Mouse (Mus musculus) CH12.LX (cell line): ENCODE measurements around the gene Pnpla2. TPM values are rescaled to one million over a fixed set of nuclear protein-coding genes. Genes with fewer than 3 reads are reported as not detected.

Experiments used
- DNase-seq: peaks from one replicate; pipeline ENCODE4 v3.0.0-alpha.2; 2013; ENCODE audit errors: extremely low read depth
- H3K27ac ChIP-seq: 2 replicates; pipeline ENCODE4 v1.5.1; 2012; ENCODE audit warnings: low read depth, mild to moderate bottlenecking, control low read depth, moderate library complexity; ENCODE audit not compliant: insufficient read depth
- H3K27me3 ChIP-seq: replicated peaks from 2 replicates; pipeline ENCODE3; 2012; ENCODE audit warnings: inconsistent platforms
- H3K36me3 ChIP-seq, 2 experiments: replicated peaks in 1 of 2; 2 replicates each; pipeline versions ENCODE3 to v1.6.1; 2012; ENCODE audit warnings: inconsistent platforms in 1 of 2, low read length in 1 of 2, mild to moderate bottlenecking in 1 of 2, mixed read lengths in 1 of 2, moderate library complexity in 1 of 2; ENCODE audit not compliant: control insufficient read depth in 1 of 2, insufficient read depth in 1 of 2
- H3K4me1 ChIP-seq, 2 experiments: 2 replicates each; pipeline ENCODE4 v1.6.1; 2012; ENCODE audit warnings: inconsistent platforms in 1 of 2, moderate library complexity in 1 of 2; ENCODE audit not compliant: insufficient read depth in 2 of 2, control insufficient read depth in 1 of 2
- H3K4me2 ChIP-seq: 2 replicates; pipeline ENCODE4 v1.6.1; 2012; ENCODE audit warnings: low read depth, mild to moderate bottlenecking, control low read depth; ENCODE audit not compliant: poor library complexity, insufficient read depth, severe bottlenecking
- H3K4me3 ChIP-seq, 3 experiments: fragments of 150-350 bp in 1 of 3; sonication (generic) in 1 of 3; replicated peaks in 1 of 3; 2 replicates each; pipeline versions ENCODE3 to v1.5.1; 2011 to 2012; ENCODE audit warnings: low read depth in 2 of 3, low read length in 2 of 3, mild to moderate bottlenecking in 2 of 3, moderate library complexity in 2 of 3, control low read depth in 1 of 3, improper control_type of control experiment in 1 of 3, inconsistent platforms in 1 of 3, mixed read lengths in 1 of 3; ENCODE audit not compliant: poor library complexity in 1 of 3
- H3K79me2 ChIP-seq: replicated peaks from 2 replicates; pipeline ENCODE4 v1.6.1; 2012; ENCODE audit warnings: mild to moderate bottlenecking, moderate library complexity; ENCODE audit not compliant: control insufficient read depth, poor library complexity, insufficient read depth, severe bottlenecking; ENCODE audit errors: extremely low read depth
- H3K9ac ChIP-seq: 2 replicates; pipeline ENCODE4 v1.6.1; 2012; ENCODE audit warnings: low read depth, mild to moderate bottlenecking, control low read depth, moderate library complexity; ENCODE audit not compliant: insufficient read depth
- H3K9me3 ChIP-seq: replicated peaks from 2 replicates; pipeline ENCODE3; 2012; ENCODE audit warnings: low read length, inconsistent platforms, mixed read lengths
- CHD1 ChIP-seq: IDR thresholded peaks from 2 replicates; pipeline ENCODE4 v1.6.1; 2012; ENCODE audit warnings: low read depth, low read length, improper control_type of control experiment, inconsistent platforms
- CHD2 ChIP-seq: IDR thresholded peaks from 2 replicates; pipeline ENCODE4 v1.6.1; 2011; ENCODE audit warnings: low read length, improper control_type of control experiment
- CTCF ChIP-seq, 2 experiments: IDR thresholded peaks in 1 of 2; conservative IDR thresholded peaks in 1 of 2; 2 replicates each; pipeline ENCODE4 v1.5.1; 2011 to 2012; ENCODE audit warnings: low read depth in 2 of 2, low read length in 2 of 2, improper control_type of control experiment in 1 of 2, inconsistent platforms in 1 of 2, mild to moderate bottlenecking in 1 of 2, moderate library complexity in 1 of 2
- E2F4 ChIP-seq: IDR thresholded peaks from 2 replicates; pipeline ENCODE4 v1.6.1; 2011; ENCODE audit warnings: low read depth, low read length, improper control_type of control experiment; ENCODE audit not compliant: insufficient replicate concordance
- ELF1 ChIP-seq: IDR thresholded peaks from 2 replicates; pipeline ENCODE4 v1.6.1; 2014; ENCODE audit warnings: low read depth, mild to moderate bottlenecking, inconsistent platforms, low read length, improper control_type of control experiment
- ETS1 ChIP-seq: conservative IDR thresholded peaks from 2 replicates; pipeline ENCODE4 v1.6.1; 2012; ENCODE audit warnings: low read depth, mild to moderate bottlenecking, inconsistent platforms, low read length, improper control_type of control experiment, moderate library complexity
- GABPA ChIP-seq: IDR thresholded peaks from 2 replicates; pipeline ENCODE4 v1.6.1; 2012; ENCODE audit warnings: low read depth, low read length, improper control_type of control experiment, inconsistent platforms; ENCODE audit not compliant: insufficient replicate concordance
- HCFC1 ChIP-seq: IDR thresholded peaks from 2 replicates; pipeline ENCODE4 v1.6.1; 2012; ENCODE audit warnings: low read depth, mild to moderate bottlenecking, inconsistent platforms, low read length, improper control_type of control experiment
- IRF4 ChIP-seq: IDR thresholded peaks from 2 replicates; pipeline ENCODE4 v1.6.1; 2014; ENCODE audit warnings: low read depth, mild to moderate bottlenecking, inconsistent platforms, low read length, improper control_type of control experiment
- JUND ChIP-seq: conservative IDR thresholded peaks from 2 replicates; pipeline ENCODE4 v1.6.1; 2011; ENCODE audit warnings: low read depth, low read length, improper control_type of control experiment
- KAT2A ChIP-seq: IDR thresholded peaks from 2 replicates; pipeline ENCODE4 v1.6.1; 2012; ENCODE audit warnings: low read length, improper control_type of control experiment, inconsistent platforms; ENCODE audit not compliant: insufficient replicate concordance
- MAX ChIP-seq: IDR thresholded peaks from 2 replicates; pipeline ENCODE4 v1.6.1; 2011; ENCODE audit warnings: low read length, improper control_type of control experiment
- MXI1 ChIP-seq: IDR thresholded peaks from 2 replicates; pipeline ENCODE4 v1.6.1; 2011; ENCODE audit warnings: mild to moderate bottlenecking, low read depth, low read length, improper control_type of control experiment
- NELFE ChIP-seq: IDR thresholded peaks from 2 replicates; pipeline ENCODE4 v1.6.1; 2011; ENCODE audit warnings: low read depth, low read length, improper control_type of control experiment
- NRF1 ChIP-seq: IDR thresholded peaks from 2 replicates; pipeline ENCODE4 v1.6.1; 2014; ENCODE audit warnings: low read depth, mild to moderate bottlenecking, inconsistent platforms, low read length, improper control_type of control experiment, moderate library complexity
- PAX5 ChIP-seq: IDR thresholded peaks from 2 replicates; pipeline ENCODE4 v1.6.1; 2012; ENCODE audit warnings: low read length, inconsistent platforms, mixed read lengths
- POLR2A ChIP-seq: IDR thresholded peaks from 2 replicates; pipeline ENCODE4 v1.6.1; 2011; ENCODE audit warnings: low read depth, mild to moderate bottlenecking, improper control_type of control experiment, low read length
- POLR2AphosphoS2 ChIP-seq: IDR thresholded peaks from 2 replicates; pipeline ENCODE4 v1.6.1; 2011; ENCODE audit warnings: low read depth, low read length, improper control_type of control experiment
- RAD21 ChIP-seq: IDR thresholded peaks from 2 replicates; pipeline ENCODE4 v1.6.1; 2011; ENCODE audit warnings: low read depth, mild to moderate bottlenecking, low read length, improper control_type of control experiment, moderate library complexity
- RCOR1 ChIP-seq: conservative IDR thresholded peaks from 2 replicates; pipeline ENCODE4 v1.6.1; 2012; ENCODE audit warnings: low read depth, mild to moderate bottlenecking, inconsistent platforms, low read length, improper control_type of control experiment
- SIN3A ChIP-seq: IDR thresholded peaks from 2 replicates; pipeline ENCODE4 v1.6.1; 2012; ENCODE audit warnings: low read length, improper control_type of control experiment, inconsistent platforms
- TBP ChIP-seq: conservative IDR thresholded peaks from 2 replicates; pipeline ENCODE4 v1.6.1; 2011; ENCODE audit warnings: low read depth, low read length, improper control_type of control experiment
- TCF12 ChIP-seq: IDR thresholded peaks from 2 replicates; pipeline ENCODE4 v1.6.1; 2014; ENCODE audit warnings: low read depth, mild to moderate bottlenecking, inconsistent platforms, low read length, improper control_type of control experiment
- UBTF ChIP-seq: IDR thresholded peaks from 2 replicates; pipeline ENCODE4 v1.6.1; 2012; ENCODE audit warnings: low read depth, mild to moderate bottlenecking, inconsistent platforms, low read length, improper control_type of control experiment, moderate library complexity
- USF2 ChIP-seq: conservative IDR thresholded peaks from 2 replicates; pipeline ENCODE4 v1.6.1; 2011; ENCODE audit warnings: low read depth, low read length, improper control_type of control experiment
- ZKSCAN1 ChIP-seq: IDR thresholded peaks from 2 replicates; pipeline ENCODE4 v1.6.1; 2012; ENCODE audit warnings: low read depth, inconsistent platforms, low read length, improper control_type of control experiment, borderline replicate concordance
- ZMIZ1 ChIP-seq: IDR thresholded peaks from 2 replicates; pipeline ENCODE4 v1.6.1; 2012; ENCODE audit warnings: low read depth, mild to moderate bottlenecking, inconsistent platforms, low read length, improper control_type of control experiment
- ZNF384 ChIP-seq: IDR thresholded peaks from 2 replicates; pipeline ENCODE4 v1.6.1; 2012; ENCODE audit warnings: low read depth, low read length, improper control_type of control experiment, inconsistent platforms
- dilution Hi-C: fragments of 300-500 bp; cut with MboI; formaldehyde crosslinking; loops from 2 replicates; pipeline ENCODE4 v1.14.3; 2020; ENCODE audit warnings: low sequenced_read_pairs; ENCODE audit not compliant: extremely low pct_unique_long_range_greater_than_20kb, extremely low pct_ligation_motif_present
- in situ Hi-C: fragments of 300-500 bp; cut with MboI; formaldehyde crosslinking; loops from 3 replicates; pipeline ENCODE4 v1.14.3; 2019; ENCODE audit warnings: low sequenced_read_pairs, low pct_ligation_motif_present, low pct_unique_long_range_greater_than_20kb, mixed read lengths
- polyA plus RNA-seq: library from polyadenylated mRNA; unstranded; fragments of >175 nt; gene quantifications from 2 replicates; pipeline ENCODE4 v1.2.1, GENCODE M21; 2012; ENCODE audit warnings: low read depth; ENCODE audit not compliant: insufficient read length
- total RNA-seq, 2 experiments: library from RNA; depleted of rRNA; stranded (reverse); fragments of 300-350 nt in 1 of 2; fragments of >200 nt in 1 of 2; gene quantifications; 2 replicates each; pipeline ENCODE4 v1.2.3; 2012 to 2014

Pnpla2 gene
- total RNA-seq (2012; rRNA removed) = 8.9 and 11.7 TPM in 2 replicates
- 1.5 and 2.8 TPM in 2 replicates for total RNA-seq (2014; rRNA removed)
- 25.3 and 29.6 TPM in 2 replicates for polyA plus RNA-seq

DNA sequence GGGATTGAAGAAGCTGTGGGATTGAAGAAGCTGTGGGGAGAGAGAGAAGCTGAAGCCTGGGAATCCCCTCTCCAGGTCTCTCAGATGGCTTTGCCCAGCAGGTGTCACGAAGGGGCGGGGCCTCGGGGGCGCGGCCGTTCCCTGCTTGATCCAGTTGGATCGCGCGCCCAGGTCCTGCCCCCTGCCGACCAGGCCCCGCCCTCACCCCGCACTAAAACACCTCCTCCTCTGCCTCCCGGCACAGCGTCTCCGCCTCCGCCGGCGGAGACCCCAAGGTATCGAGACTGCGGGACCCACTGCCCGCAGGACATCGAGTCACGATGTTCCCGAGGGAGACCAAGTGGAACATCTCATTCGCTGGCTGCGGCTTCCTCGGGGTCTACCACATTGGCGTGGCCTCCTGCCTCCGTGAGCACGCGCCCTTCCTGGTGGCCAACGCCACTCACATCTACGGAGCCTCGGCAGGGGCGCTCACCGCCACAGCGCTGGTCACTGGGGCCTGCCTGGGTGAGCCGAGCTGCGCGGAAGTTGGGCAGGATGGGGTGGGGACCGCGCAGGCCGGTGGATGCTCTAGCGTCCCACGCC is at the start of gene Pnpla2:
Gene Pnpla2 (plus strand): TSS at position 232 of the 585 bp plus-strand sequence.
- dilution Hi-C loops = no loop called here
- peak; percentile 91 for DNase-seq
- peak within 1 kb of the TSS; percentile 89 for H3K4me2 ChIP-seq
- no peak for TF ChIP-seq GABPA
- peak; percentile 63 for TF ChIP-seq HCFC1
- 0 out of 2 replicates have a peak, but pooled peaks have one; percentile 29 for TF ChIP-seq TBP
- no peak for TF ChIP-seq JUND
- peak; percentile 91 for TF ChIP-seq NELFE
- TF ChIP-seq KAT2A = 0 out of 2 replicates have a peak, but pooled peaks have one; percentile 12
- peak; percentile 98 for TF ChIP-seq UBTF
- TF ChIP-seq ELF1 = peak; percentile 71
- no peak for TF ChIP-seq ETS1
- TF ChIP-seq MAX = peak; percentile 56; the same call in 1 of the 2 replicates
- no peak for TF ChIP-seq PAX5
- TF ChIP-seq MXI1 = peak; percentile 85
- peak; percentile 93 for TF ChIP-seq POLR2A
- peak; percentile 66; the same call in 1 of the 2 replicates for TF ChIP-seq SIN3A
- no peak for TF ChIP-seq E2F4
- no peak; a peak in 1 of 4 replicates for TF ChIP-seq CTCF (conservative IDR thresholded peaks at IDR 0.05 in 1 of 2, IDR thresholded peaks at IDR 0.05 in 1 of 2; ENCODE audit: low read depth in 2 of 2, low read length in 2 of 2)
- no peak for TF ChIP-seq ZKSCAN1
- 0 out of 2 replicates have a peak, but pooled peaks have one; percentile 3 for TF ChIP-seq TCF12
- no peak for TF ChIP-seq POLR2AphosphoS2
- peak; percentile 64; the same call in 1 of the 2 replicates for TF ChIP-seq ZMIZ1
- no peak for TF ChIP-seq RAD21
- no peak for TF ChIP-seq ZNF384
- no peak for TF ChIP-seq CHD2
- TF ChIP-seq IRF4 = no peak; the same call in 1 of the 2 replicates
- no peak for TF ChIP-seq USF2
- peak; percentile 32; the same call in 1 of the 2 replicates for TF ChIP-seq CHD1
- TF ChIP-seq NRF1 = peak; percentile 71
- no peak for TF ChIP-seq RCOR1
- TF ChIP-seq, all 38 proteins: peak for 14
- Histone ChIP-seq H3K4me3 (peak within 1 kb of the TSS; percentile 77 to 96 (median 83)), H3K9ac (peak within 1 kb of the TSS; percentile 41), H3K27me3 (no peaks in the 10 kb centered on the region), H3K27ac (peak within 1 kb of the TSS; percentile 66), H3K36me3 (peaks cover 43 to 57% of the 10 kb centered on the region in 2 experiments), H3K9me3 (no peaks in the 10 kb centered on the region), H3K4me1 (peaks cover 11 to 34% of the 10 kb centered on the region in 2 experiments), H3K79me2 (no peaks in the 10 kb centered on the region)
- in situ Hi-C loops = loop anchor here (5.0 kb wide), 1 partner anchor 43 kb away; the partner anchor contains the start of gene Gatd1
